Mouse (Mus musculus): ENCODE results near the gene Dnah7b. TPM values are rescaled to one million over a fixed set of nuclear protein-coding genes. Genes with fewer than 3 reads are reported as not detected.
A peak's percentile ranks its signal among the peaks of the same experiment; 100 is the strongest.
"Not testable (repeated sequence)": the region's sequence is repeated elsewhere in the genome, so short reads cannot be mapped to it uniquely, and the experiment has no call there.

Dnah7b gene
- polyA plus RNA-seq (2016; fragmentation: Nextera tagmentation; extraction: Ambion mirVana): 2.3 TPM in 2 replicates

GRCm38 (mm10) chr1:46066015-46066414, at the start of gene Dnah7b:
Gene Dnah7b (plus strand): TSS chr1:46066315.
- no peak for DNase-seq (ENCODE audit: low spot score)
- peaks cover 10% of the 10 kb centered on the region; the same call in 1 of the 2 replicates for H3K4me1 ChIP-seq (replicated peaks)

GRCm38 (mm10) chr1:46018382-46018977, 47.6 kb upstream of the Dnah7b start:
- Histone ChIP-seq H3K9me3 (no peaks in the 10 kb centered on the region), H3K4me1 (replicated peaks) (no peaks in the 10 kb centered on the region), H3K4me3 (no peak overlapping the region), H3K27ac (no peak overlapping the region), H3K36me3 (no peaks in the 10 kb centered on the region), H3K27me3 (ENCODE audit: insufficient read depth, poor library complexity, severe bottlenecking) (no peaks in the 10 kb centered on the region)
- 56% methylated on average over 2 of the region's 2 CpGs for WGBS
- peak; percentile 35 for DNase-seq (ENCODE audit: low spot score)

More at GRCm38 (mm10) chr1:46066015-46066414, at the start of gene Dnah7b:
- Histone ChIP-seq H3K27ac (peak within 1 kb of the TSS; percentile 96), H3K27me3 (ENCODE audit: insufficient read depth, poor library complexity, severe bottlenecking) (no peaks in the 10 kb centered on the region), H3K9me3 (no peaks in the 10 kb centered on the region), H3K4me3 (peak within 1 kb of the TSS; percentile 68), H3K36me3 (no peaks in the 10 kb centered on the region)
- WGBS: 42% methylated on average over 1 of the region's 1 CpGs

DNA sequence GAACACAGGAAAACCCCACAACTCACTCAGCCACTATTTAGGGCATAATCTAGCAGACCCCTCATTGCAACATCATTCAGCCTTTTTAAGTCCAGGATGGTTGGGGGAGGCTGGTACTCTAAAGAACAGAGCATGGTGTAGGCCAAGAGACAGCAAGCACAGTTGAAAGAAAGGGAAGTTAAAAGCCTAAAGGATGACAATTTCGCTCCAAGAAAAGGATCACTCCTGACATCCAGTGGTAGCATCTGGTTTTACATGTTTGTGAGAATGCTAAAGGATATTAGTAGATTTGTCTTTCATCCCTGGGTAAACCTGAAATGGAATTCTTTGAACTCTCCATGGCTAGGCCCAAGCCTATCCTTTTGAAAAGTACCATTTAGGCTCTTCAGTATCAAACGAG, 43.9 kb upstream of the Dnah7b start:
- 33% methylated on average over 2 of the region's 2 CpGs for WGBS
- H3K36me3 ChIP-seq: no peaks in the 10 kb centered on the region
- H3K27me3 ChIP-seq (ENCODE audit: insufficient read depth, poor library complexity, severe bottlenecking): no peaks in the 10 kb centered on the region
- no peak overlapping the region for H3K27ac ChIP-seq
- no peaks in the 10 kb centered on the region for H3K9me3 ChIP-seq
- H3K4me3 ChIP-seq: no peak overlapping the region
- no peak for DNase-seq (ENCODE audit: low spot score)
- H3K4me1 ChIP-seq (replicated peaks): no peaks in the 10 kb centered on the region

GRCm38 (mm10) chr1:46031993-46032555, 34.0 kb upstream of the Dnah7b start:
- no peaks in the 10 kb centered on the region for H3K9me3 ChIP-seq
- no peaks in the 10 kb centered on the region for H3K4me1 ChIP-seq (replicated peaks)
- H3K27me3 ChIP-seq (ENCODE audit: insufficient read depth, poor library complexity, severe bottlenecking): no peaks in the 10 kb centered on the region
- 84% methylated on average over 1 of the region's 1 CpGs for WGBS
- no peaks in the 10 kb centered on the region for H3K36me3 ChIP-seq
- no peak for DNase-seq (ENCODE audit: low spot score)
- no peak overlapping the region for H3K4me3 ChIP-seq
- H3K27ac ChIP-seq: no peak overlapping the region

DNA sequence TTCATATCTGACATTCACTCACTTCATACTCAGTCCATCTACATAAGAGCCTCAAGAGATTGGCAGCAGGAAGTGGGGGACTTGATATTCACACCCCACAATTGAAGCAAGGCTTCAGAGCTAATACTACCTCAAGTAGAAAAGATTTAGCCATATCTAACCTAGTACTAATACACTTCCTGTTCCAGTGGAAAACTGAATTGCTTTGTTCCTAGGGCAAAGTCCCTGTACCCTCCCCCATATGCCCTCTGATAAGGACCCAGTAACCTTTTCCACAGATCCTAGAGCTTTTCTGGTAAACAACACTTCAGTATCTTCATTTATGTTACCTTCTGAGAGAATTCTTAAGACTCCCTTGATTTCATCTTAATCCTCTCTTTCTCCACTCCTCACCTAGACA, 17.9 kb upstream of the Dnah7b start:
- no peaks in the 10 kb centered on the region for H3K9me3 ChIP-seq
- H3K27ac ChIP-seq: no peak overlapping the region
- H3K4me3 ChIP-seq: no peak overlapping the region
- no peaks in the 10 kb centered on the region for H3K4me1 ChIP-seq (replicated peaks)
- no peaks in the 10 kb centered on the region for H3K27me3 ChIP-seq (ENCODE audit: insufficient read depth, poor library complexity, severe bottlenecking)
- no peaks in the 10 kb centered on the region for H3K36me3 ChIP-seq
- no peak for DNase-seq (ENCODE audit: low spot score)

DNA sequence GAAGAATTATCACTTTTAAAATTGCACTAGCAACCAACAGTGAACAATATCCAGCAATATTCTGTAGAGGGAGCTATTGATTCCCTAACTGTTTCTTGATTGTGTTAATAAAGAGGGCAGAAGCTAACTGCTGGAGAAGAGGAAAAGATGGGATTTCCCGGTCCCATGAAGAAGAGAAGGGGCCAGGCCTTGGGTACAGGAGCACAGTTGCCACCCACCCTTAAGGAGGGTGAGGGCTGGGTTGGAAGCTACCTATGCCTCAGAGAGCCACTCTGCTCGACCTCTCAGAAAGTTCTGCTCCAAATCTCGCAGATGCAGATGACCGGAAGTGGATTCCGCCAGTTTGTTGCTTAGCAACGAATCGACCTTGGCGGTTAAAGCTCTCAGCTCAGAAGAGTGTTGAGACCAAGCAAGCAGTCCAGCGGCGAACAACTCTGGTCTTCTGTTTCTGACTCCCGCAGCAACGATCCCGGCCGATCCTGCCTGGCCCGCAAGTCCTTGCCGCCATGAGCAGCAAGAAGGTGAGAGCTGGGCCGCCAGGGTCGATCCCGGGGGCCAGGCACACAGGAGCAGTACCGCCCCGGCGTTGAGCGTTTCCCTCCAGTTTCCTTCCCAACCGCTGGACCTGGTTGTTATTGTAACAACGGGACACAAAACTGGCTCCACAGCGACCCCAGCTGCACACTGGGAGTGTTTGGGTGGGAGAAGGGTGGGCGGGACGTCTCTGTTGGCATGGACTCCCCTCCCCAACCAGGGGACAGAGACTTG, 553 bp downstream of the Dnah7b start:
- Histone ChIP-seq H3K4me3 (peak overlapping the region; percentile 68), H3K27me3 (ENCODE audit: insufficient read depth, poor library complexity, severe bottlenecking) (no peaks in the 10 kb centered on the region), H3K27ac (peak overlapping the region; percentile 96), H3K9me3 (no peaks in the 10 kb centered on the region), H3K36me3 (no peaks in the 10 kb centered on the region), H3K4me1 (replicated peaks) (peaks cover 10% of the 10 kb centered on the region; the same call in 1 of the 2 replicates)
- WGBS: under 1% methylated on average over 28 of the region's 28 CpGs
- peak; percentile 90 for DNase-seq (ENCODE audit: low spot score)

GRCm38 (mm10) chr1:46068787-46069186, 2.7 kb downstream of the Dnah7b start:
- not testable (repeated sequence) for H3K4me3 ChIP-seq; H3K27me3 ChIP-seq (ENCODE audit: insufficient read depth, poor library complexity, severe bottlenecking); H3K36me3 ChIP-seq; DNase-seq (ENCODE audit: low spot score); H3K27ac ChIP-seq; H3K9me3 ChIP-seq
- H3K4me1 ChIP-seq (replicated peaks): peaks cover 10% of the 10 kb centered on the region; the same call in 1 of the 2 replicates
- 90% methylated on average over 3 of the region's 3 CpGs for WGBS

GRCm38 (mm10) chr1:46077891-46078290, 11.8 kb downstream of the Dnah7b start:
- Histone ChIP-seq H3K36me3 (no peaks in the 10 kb centered on the region), H3K4me1 (replicated peaks) (no peaks in the 10 kb centered on the region), H3K27me3 (ENCODE audit: insufficient read depth, poor library complexity, severe bottlenecking) (no peaks in the 10 kb centered on the region), H3K9me3 (no peaks in the 10 kb centered on the region), H3K4me3 (no peak overlapping the region), H3K27ac (no peak overlapping the region)
- no peak for DNase-seq (ENCODE audit: low spot score)
- 84% methylated on average over 2 of the region's 2 CpGs for WGBS

GRCm38 (mm10) chr1:46100484-46100883, 34.4 kb downstream of the Dnah7b start:
- Histone ChIP-seq H3K9me3 (no peaks in the 10 kb centered on the region), H3K27me3 (ENCODE audit: insufficient read depth, poor library complexity, severe bottlenecking) (no peaks in the 10 kb centered on the region), H3K36me3 (no peaks in the 10 kb centered on the region), H3K27ac (no peak overlapping the region), H3K4me3 (no peak overlapping the region), H3K4me1 (replicated peaks) (no peaks in the 10 kb centered on the region)
- no peak for DNase-seq (ENCODE audit: low spot score)
- 84% methylated on average over 2 of the region's 2 CpGs for WGBS

GRCm38 (mm10) chr1:46112606-46113005, 46.5 kb downstream of the Dnah7b start:
- not testable (repeated sequence) for H3K27ac ChIP-seq; H3K4me3 ChIP-seq; H3K27me3 ChIP-seq (ENCODE audit: insufficient read depth, poor library complexity, severe bottlenecking); DNase-seq (ENCODE audit: low spot score); H3K9me3 ChIP-seq; H3K4me1 ChIP-seq (replicated peaks); H3K36me3 ChIP-seq

DNA sequence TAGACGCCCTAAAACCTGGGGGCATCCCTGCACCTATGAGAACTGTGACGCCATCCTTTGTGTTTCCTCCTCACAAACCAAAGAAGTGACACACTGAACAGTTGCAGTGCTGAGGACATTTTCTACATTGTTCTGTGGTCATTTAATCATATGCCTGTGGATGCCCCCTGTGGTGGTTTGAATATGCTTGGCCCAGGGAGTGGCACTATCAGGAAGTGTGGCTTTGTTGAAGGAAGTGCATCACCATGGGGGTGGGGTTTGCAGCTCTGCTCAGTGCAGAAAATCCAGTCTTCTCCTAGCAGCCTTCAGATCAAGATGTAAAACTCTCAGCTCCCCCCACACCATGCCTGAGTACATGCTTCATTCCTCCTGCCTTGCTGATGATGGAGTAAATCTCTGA, 51.1 kb downstream of the Dnah7b start:
- not testable (repeated sequence) for H3K4me1 ChIP-seq (replicated peaks); H3K9me3 ChIP-seq; H3K27ac ChIP-seq; H3K27me3 ChIP-seq (ENCODE audit: insufficient read depth, poor library complexity, severe bottlenecking); H3K36me3 ChIP-seq; DNase-seq (ENCODE audit: low spot score); H3K4me3 ChIP-seq
- WGBS: 84% methylated on average over 2 of the region's 2 CpGs

DNA sequence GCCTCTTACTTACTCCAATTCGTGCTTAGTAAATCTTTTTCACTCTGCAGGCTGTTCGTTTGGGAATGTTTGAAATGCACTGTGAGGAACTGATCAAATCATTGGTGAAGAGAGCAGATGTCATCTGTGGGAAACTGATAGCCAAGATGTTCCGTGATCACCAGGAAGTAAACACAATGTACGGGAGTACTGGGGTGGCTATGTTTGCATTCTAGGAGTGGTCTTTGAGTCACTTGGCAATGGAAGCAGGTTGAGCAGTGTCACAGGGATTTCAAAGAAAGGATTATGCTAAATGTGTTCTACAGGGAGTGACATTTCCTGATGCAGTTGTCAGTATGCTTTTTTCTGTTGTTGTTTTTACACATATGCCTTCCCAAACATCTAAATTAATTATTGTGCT, 61.9 kb downstream of the Dnah7b start:
- H3K4me1 ChIP-seq (replicated peaks): no peaks in the 10 kb centered on the region
- H3K4me3 ChIP-seq: no peak overlapping the region
- H3K27me3 ChIP-seq (ENCODE audit: insufficient read depth, poor library complexity, severe bottlenecking): no peaks in the 10 kb centered on the region
- DNase-seq (ENCODE audit: low spot score): no peak
- WGBS: 78% methylated on average over 4 of the region's 4 CpGs
- no peak overlapping the region for H3K27ac ChIP-seq
- no peaks in the 10 kb centered on the region for H3K9me3 ChIP-seq
- H3K36me3 ChIP-seq: no peaks in the 10 kb centered on the region

GRCm38 (mm10) chr1:46196835-46197234, 130.7 kb downstream of the Dnah7b start:
- H3K4me3 ChIP-seq; H3K27ac ChIP-seq; H3K36me3 ChIP-seq; H3K27me3 ChIP-seq (ENCODE audit: insufficient read depth, poor library complexity, severe bottlenecking); H3K9me3 ChIP-seq; H3K4me1 ChIP-seq (replicated peaks); DNase-seq (ENCODE audit: low spot score): not testable (repeated sequence)
- 50% methylated on average over 2 of the region's 2 CpGs for WGBS
